Mouse (Mus musculus) cerebellum, adult 18-20 months (tissue): Measurements from ENCODE around the gene Tmem150a.

Experiments
- DNase-seq, 2 experiments: peaks; one replicate each; pipeline ENCODE4 v3.0.0; 2021

Tmem150a gene

GRCm38 (mm10) chr6:72407119-72407518 lies 51.9 kb downstream of the Tmem150a start:
- DNase-seq, result peak; percentile 81 to 85
